Mouse (Mus musculus): ENCODE measurements around the gene Jam3. TPM values are rescaled to one million over a fixed set of nuclear protein-coding genes. Genes with fewer than 3 reads are reported as not detected.

Jam3 gene
- polyA plus RNA-seq, 1 experiment: 0.03 TPM

DNA sequence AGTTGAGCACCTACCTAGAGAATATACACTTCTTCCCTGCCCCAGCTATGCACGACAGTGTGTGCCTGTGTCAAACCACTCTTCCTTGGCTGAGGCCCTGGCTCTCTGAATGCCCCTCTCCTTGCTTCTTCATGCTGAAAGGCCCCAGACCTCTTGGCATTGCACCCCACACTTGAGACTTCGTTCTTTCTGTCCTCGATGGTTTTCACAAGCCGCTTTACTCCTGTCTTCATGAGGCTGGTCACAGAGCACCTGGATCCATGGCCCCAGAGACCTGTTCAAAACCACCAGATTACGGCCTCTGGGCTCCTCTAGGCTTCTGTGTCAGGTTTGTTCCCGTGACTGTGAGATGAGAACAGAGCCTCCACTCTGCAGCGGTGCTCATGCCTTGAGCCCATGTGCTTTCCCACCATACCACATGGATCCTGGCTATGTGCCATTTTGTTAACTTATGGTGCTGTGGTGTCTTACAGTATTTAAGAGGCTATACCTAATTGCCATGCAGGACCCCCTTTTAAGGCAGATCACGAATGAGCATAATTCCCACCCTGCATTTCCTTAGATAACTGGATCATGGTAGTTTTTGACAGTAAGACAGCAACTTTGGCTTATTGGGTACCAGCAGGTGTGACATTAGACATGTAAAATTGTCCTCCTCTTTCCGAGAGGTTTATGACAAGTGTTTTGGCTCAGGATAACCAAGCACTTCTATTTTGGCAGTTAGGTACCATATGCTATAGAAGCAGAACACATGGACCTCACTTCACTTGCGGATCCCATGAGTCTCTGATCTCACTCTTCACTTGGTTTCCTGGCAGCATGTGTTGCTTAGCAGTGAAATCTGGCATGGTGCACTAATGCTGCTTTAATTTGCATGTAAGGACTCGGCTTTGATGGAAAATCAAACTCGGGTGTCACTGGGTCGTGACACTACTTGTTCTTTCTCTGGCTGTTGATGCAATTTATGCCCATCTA lies 64.1 kb downstream of the Jam3 start:
- TF ChIP-seq GATA1 (IDR thresholded peaks at IDR 0.05; ENCODE audit: low read length) (no peak), TAL1 (IDR thresholded peaks at IDR 0.05; ENCODE audit: low read length) (no peak)

DNA sequence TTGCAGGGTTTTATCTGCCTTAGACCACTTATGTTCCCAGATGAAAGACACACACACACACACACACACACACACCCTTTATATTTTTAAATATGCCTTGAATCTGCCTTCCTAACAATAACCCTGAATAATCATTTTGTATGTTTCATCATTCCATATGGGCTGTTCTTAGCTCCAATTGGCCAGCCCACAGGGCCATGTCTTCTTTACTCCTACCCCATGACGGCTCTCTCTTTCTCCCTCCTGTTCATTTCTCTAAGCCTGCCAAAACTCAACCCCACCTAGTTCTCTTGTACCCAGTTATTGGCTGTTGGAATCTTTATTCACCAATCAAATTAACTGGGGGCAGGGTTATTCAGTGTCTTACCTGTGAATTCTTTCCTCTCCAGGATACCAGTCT lies 65.1 kb downstream of the Jam3 start:
- no peaks in the 10 kb centered on the region for H3K27me3 ChIP-seq (ENCODE audit: control insufficient read depth)
- H3K36me3 ChIP-seq (ENCODE audit: control insufficient read depth): peaks cover 100% of the 10 kb centered on the region
- no peak overlapping the region for H3K4me3 ChIP-seq (replicated peaks)
- no peak for TF ChIP-seq TAL1 (IDR thresholded peaks at IDR 0.05; ENCODE audit: low read length)
- no peak for TF ChIP-seq GATA1 (IDR thresholded peaks at IDR 0.05; ENCODE audit: low read length)
- H3K9me3 ChIP-seq (ENCODE audit: control insufficient read depth, low read length): no peaks in the 10 kb centered on the region
- H3K4me1 ChIP-seq (ENCODE audit: control insufficient read depth): no peaks in the 10 kb centered on the region

More for the DNA sequence above, 64.1 kb downstream of the Jam3 start:
- Histone ChIP-seq H3K27me3 (ENCODE audit: control insufficient read depth) (no peaks in the 10 kb centered on the region), H3K4me3 (replicated peaks) (no peak overlapping the region), H3K9me3 (ENCODE audit: control insufficient read depth, low read length) (no peaks in the 10 kb centered on the region), H3K4me1 (ENCODE audit: control insufficient read depth) (no peaks in the 10 kb centered on the region), H3K36me3 (ENCODE audit: control insufficient read depth) (peaks cover 100% of the 10 kb centered on the region)

DNA sequence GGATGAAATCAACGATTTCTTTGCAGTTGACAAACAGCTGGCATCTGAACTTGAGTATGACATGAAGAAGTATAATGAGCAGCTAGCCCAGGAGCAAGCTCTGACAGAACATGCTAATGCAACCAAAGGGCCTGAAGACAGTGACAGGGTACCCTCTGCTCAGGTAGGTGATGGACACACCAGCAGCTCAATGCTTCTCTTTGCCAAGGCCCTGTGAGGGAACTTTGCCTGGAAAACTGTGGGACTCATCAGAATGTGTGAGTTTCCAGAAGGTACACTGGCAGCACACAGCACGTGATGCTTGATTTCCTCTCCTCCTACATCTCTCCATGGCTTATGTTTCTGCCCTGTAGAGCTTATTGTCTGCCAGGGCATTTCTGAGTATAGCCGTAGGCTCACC lies 67.8 kb downstream of the Jam3 start:
- TF ChIP-seq GATA1 (IDR thresholded peaks at IDR 0.05; ENCODE audit: low read length) (no peak), TAL1 (IDR thresholded peaks at IDR 0.05; ENCODE audit: low read length) (no peak)
- H3K27me3 ChIP-seq (ENCODE audit: control insufficient read depth): no peaks in the 10 kb centered on the region
- peaks cover 100% of the 10 kb centered on the region for H3K36me3 ChIP-seq (ENCODE audit: control insufficient read depth)
- no peak overlapping the region for H3K4me3 ChIP-seq (replicated peaks)
- no peaks in the 10 kb centered on the region for H3K4me1 ChIP-seq (ENCODE audit: control insufficient read depth)
- H3K9me3 ChIP-seq (ENCODE audit: control insufficient read depth, low read length): no peaks in the 10 kb centered on the region

DNA sequence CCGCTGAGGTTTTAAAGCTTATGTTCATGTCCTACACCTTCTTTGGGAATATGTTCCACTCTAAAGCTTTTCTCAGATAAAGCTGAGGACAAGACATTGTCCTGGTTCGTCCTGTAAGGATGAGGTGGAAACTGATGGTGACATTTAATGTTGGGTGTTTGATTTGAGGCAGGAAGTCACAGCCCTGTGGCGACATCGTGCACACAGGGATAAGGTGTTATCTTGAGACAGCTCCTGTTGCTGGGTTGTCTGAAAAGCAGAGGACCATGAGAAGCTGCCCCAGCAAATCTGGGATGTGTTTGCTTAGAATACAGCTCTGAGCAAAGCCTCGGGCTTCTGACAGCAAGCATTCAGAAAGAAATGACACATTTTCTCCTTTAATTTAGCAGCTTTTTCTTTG lies 69.0 kb downstream of the Jam3 start:
- Histone ChIP-seq H3K4me3 (replicated peaks) (no peak overlapping the region), H3K36me3 (ENCODE audit: control insufficient read depth) (peaks cover 100% of the 10 kb centered on the region), H3K9me3 (ENCODE audit: control insufficient read depth, low read length) (no peaks in the 10 kb centered on the region), H3K4me1 (ENCODE audit: control insufficient read depth) (no peaks in the 10 kb centered on the region), H3K27me3 (ENCODE audit: control insufficient read depth) (no peaks in the 10 kb centered on the region)
- TF ChIP-seq GATA1 (IDR thresholded peaks at IDR 0.05; ENCODE audit: low read length) (no peak), TAL1 (IDR thresholded peaks at IDR 0.05; ENCODE audit: low read length) (no peak)

DNA sequence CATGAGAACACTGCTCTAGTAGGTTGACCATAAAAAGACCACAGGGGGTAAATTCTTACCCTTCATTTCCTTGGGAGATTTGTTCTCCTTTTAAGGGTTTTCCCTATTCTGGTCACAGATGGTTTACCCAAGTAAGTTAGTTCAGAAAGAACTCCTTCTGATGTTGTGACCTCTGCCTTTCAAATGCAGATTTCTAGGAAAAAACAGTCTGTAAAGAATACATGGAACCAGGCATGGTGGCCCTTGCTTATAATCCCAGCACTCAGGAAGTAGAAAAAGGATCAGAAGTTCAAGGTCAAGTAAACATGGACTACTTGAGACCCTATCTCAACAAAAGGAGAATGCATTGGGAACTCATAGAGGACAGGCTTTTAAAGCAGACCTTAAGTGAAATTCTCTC lies 79.4 kb downstream of the Jam3 start:
- Histone ChIP-seq H3K27me3 (ENCODE audit: control insufficient read depth) (no peaks in the 10 kb centered on the region), H3K4me1 (ENCODE audit: control insufficient read depth) (no peaks in the 10 kb centered on the region), H3K36me3 (ENCODE audit: control insufficient read depth) (peaks cover 98% of the 10 kb centered on the region), H3K4me3 (replicated peaks) (no peak overlapping the region), H3K9me3 (ENCODE audit: control insufficient read depth, low read length) (no peaks in the 10 kb centered on the region)
- TF ChIP-seq GATA1 (IDR thresholded peaks at IDR 0.05; ENCODE audit: low read length) (no peak), TAL1 (IDR thresholded peaks at IDR 0.05; ENCODE audit: low read length) (no peak)

DNA sequence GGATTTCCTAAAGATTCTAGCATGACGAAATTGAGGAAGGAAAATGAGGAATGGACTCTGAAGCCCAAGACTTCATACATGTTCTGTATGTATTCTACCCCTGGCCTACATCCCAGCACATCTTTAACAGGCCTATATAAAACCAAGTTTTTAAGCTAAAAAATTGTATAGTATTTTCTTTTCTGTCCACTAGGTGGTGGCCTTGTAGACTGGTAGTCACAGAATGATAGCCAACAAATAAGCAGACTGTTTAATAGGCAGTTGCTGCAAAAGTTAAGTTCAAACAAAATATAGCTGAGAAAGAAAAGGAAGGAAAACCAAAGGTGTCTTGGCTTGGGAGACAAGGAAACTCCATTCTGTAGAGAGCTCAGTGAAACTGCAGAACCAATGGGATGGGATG lies 80.5 kb downstream of the Jam3 start:
- H3K27me3 ChIP-seq (ENCODE audit: control insufficient read depth): no peaks in the 10 kb centered on the region
- H3K4me1 ChIP-seq (ENCODE audit: control insufficient read depth): no peaks in the 10 kb centered on the region
- H3K9me3 ChIP-seq (ENCODE audit: control insufficient read depth, low read length): peaks cover 2% of the 10 kb centered on the region; the same call in 1 of the 2 replicates
- peaks cover 98% of the 10 kb centered on the region for H3K36me3 ChIP-seq (ENCODE audit: control insufficient read depth)
- TF ChIP-seq TAL1 (IDR thresholded peaks at IDR 0.05; ENCODE audit: low read length): no peak
- TF ChIP-seq GATA1 (IDR thresholded peaks at IDR 0.05; ENCODE audit: low read length): no peak
- no peak overlapping the region for H3K4me3 ChIP-seq (replicated peaks)

DNA sequence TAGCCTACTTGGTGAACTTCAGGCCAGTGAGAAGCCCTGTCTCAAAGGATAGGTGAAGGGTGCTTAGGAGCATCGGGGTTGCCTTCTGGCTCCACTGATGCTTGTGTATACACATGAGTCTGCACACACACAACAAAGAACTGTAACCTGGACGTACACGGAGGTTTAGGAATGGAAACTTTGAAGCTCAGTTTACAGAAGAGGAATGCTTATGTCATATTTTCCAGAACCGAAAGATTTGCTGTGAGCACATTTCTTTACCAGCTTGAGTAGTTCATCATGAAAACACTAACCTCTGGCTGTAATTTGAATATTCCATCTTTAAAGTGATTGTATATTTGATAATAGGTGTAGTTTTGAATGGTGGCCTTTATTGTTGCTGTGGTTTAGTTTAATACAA lies 84.3 kb downstream of the Jam3 start:
- Histone ChIP-seq H3K4me1 (ENCODE audit: control insufficient read depth) (no peaks in the 10 kb centered on the region), H3K27me3 (ENCODE audit: control insufficient read depth) (no peaks in the 10 kb centered on the region), H3K36me3 (ENCODE audit: control insufficient read depth) (peaks cover 99% of the 10 kb centered on the region), H3K4me3 (replicated peaks) (no peak overlapping the region), H3K9me3 (ENCODE audit: control insufficient read depth, low read length) (peaks cover 2% of the 10 kb centered on the region; the same call in 1 of the 2 replicates)
- TF ChIP-seq TAL1 (IDR thresholded peaks at IDR 0.05; ENCODE audit: low read length) (no peak), GATA1 (IDR thresholded peaks at IDR 0.05; ENCODE audit: low read length) (no peak)

DNA sequence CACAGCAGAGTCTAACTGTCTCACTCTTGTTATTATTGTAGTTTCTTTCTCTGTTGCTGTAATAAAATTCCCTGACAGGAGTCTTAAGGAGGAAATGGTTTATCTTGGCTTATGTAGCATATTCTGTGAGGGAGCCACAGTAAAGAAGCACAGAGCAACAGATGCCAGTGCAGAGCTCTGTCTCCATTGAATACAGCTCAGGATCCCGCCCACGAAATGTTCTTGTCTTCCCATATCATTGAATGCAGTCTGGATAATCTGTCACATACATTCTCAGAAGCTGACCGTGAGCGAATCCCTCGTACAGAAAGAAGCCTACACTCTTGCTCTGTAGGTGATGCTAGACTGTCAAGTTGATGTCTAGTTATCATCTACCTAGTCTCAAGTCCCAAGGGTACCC lies 96.9 kb downstream of the Jam3 start:
- peaks cover 98% of the 10 kb centered on the region for H3K36me3 ChIP-seq (ENCODE audit: control insufficient read depth)
- TF ChIP-seq GATA1 (IDR thresholded peaks at IDR 0.05; ENCODE audit: low read length) (no peak), TAL1 (IDR thresholded peaks at IDR 0.05; ENCODE audit: low read length) (no peak)
- no peak overlapping the region for H3K4me3 ChIP-seq (replicated peaks)
- no peaks in the 10 kb centered on the region for H3K9me3 ChIP-seq (ENCODE audit: control insufficient read depth, low read length)
- no peaks in the 10 kb centered on the region for H3K27me3 ChIP-seq (ENCODE audit: control insufficient read depth)
- no peaks in the 10 kb centered on the region for H3K4me1 ChIP-seq (ENCODE audit: control insufficient read depth)

DNA sequence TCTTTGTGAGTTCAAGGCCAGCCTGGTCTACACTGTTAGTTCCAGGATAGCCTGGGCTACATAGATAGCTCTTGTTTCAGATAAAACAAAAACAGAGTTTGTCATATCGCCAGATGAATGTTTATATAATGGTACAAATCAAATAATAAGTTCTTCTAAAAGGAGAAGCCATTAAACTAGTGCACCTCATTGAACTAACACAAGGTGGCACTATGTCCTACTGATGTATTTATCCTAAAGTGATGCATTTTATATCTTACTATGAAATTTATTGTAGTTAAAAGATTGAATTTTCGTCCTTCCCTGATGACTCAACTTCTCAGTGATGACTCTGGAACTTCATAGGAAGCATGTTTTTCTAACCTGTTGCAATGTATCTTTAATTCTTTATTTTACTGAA lies 105.7 kb downstream of the Jam3 start:
- no peaks in the 10 kb centered on the region for H3K4me1 ChIP-seq (ENCODE audit: control insufficient read depth)
- H3K36me3 ChIP-seq (ENCODE audit: control insufficient read depth): peaks cover 100% of the 10 kb centered on the region
- H3K9me3 ChIP-seq (ENCODE audit: control insufficient read depth, low read length): no peaks in the 10 kb centered on the region
- no peak overlapping the region for H3K4me3 ChIP-seq (replicated peaks)
- no peak for TF ChIP-seq GATA1 (IDR thresholded peaks at IDR 0.05; ENCODE audit: low read length)
- no peak for TF ChIP-seq TAL1 (IDR thresholded peaks at IDR 0.05; ENCODE audit: low read length)
- H3K27me3 ChIP-seq (ENCODE audit: control insufficient read depth): no peaks in the 10 kb centered on the region

Other genes with a start within 250 kb of the Jam3 start
- gene Gm1110, start 232.3 kb downstream of the Jam3 start, polyA plus RNA-seq (2012): not detected in 2 replicates
- 0.09 and 0.10 TPM in 2 replicates for gene Acad8, start 155.9 kb downstream of the Jam3 start, polyA plus RNA-seq (2012)
- gene Thyn1, start 155.7 kb downstream of the Jam3 start, polyA plus RNA-seq (2012): 0.09 and 0.14 TPM in 2 replicates
- 1.0 and 1.1 TPM in 2 replicates for gene Vps26b, start 125.4 kb downstream of the Jam3 start, polyA plus RNA-seq (2012)
- 1.2 and 1.5 TPM in 2 replicates for gene Ncapd3, start 125.2 kb downstream of the Jam3 start, polyA plus RNA-seq (2012)
- gene Igsf9b, start 143.8 kb upstream of the Jam3 start, polyA plus RNA-seq (2012): not detected in 2 replicates
- gene Spata19, start 241.4 kb upstream of the Jam3 start, polyA plus RNA-seq (2012): not detected in 2 replicates

Measured in erythroblast, embryonic 14.5 days (primary cell).